Mouse (Mus musculus) heart, adult 2 months (tissue): ENCODE measurements at regions not wholly inside any gene's neighbourhood (a gene's known extent, or its start where the extent isn't known, plus 50 kb on each side); places are given as distances from the start of the nearest gene placed in this dataset.

ENCODE experiments used
- DNase-seq, 2 experiments: peaks; one replicate each; pipeline ENCODE4 v3.0.0; 2021
- H3K27ac ChIP-seq: fragments of 200-600 bp; 2 replicates; pipeline ENCODE4 v1.8.1; 2022
- H3K27me3 ChIP-seq: fragments of 200-500 bp; 2 replicates; pipeline ENCODE4 v1.6.1; 2012; ENCODE audit warnings: mild to moderate bottlenecking, low read length, inconsistent platforms, mixed read lengths; ENCODE audit not compliant: control insufficient read depth, insufficient read depth
- H3K36me3 ChIP-seq: fragments of 200-500 bp; 2 replicates; pipeline ENCODE4 v1.6.1; 2012; ENCODE audit warnings: low read length, inconsistent platforms; ENCODE audit not compliant: control insufficient read depth, insufficient read depth
- H3K4me1 ChIP-seq: fragments of 200-500 bp; 2 replicates; pipeline ENCODE4 v1.6.1; 2011; ENCODE audit warnings: low read length; ENCODE audit not compliant: control insufficient read depth, insufficient read depth
- H3K4me3 ChIP-seq: fragments of 200-600 bp; 2 replicates; pipeline ENCODE4 v1.8.1; 2022
- H3K79me2 ChIP-seq: fragments of 200-500 bp; replicated peaks from 2 replicates; pipeline ENCODE4 v1.6.1; 2012; ENCODE audit warnings: mild to moderate bottlenecking, inconsistent platforms, low read length, moderate library complexity, mixed read lengths; ENCODE audit not compliant: control insufficient read depth, insufficient read depth
- H3K9ac ChIP-seq: fragments of 200-500 bp; 2 replicates; pipeline ENCODE4 v1.6.1; 2012; ENCODE audit warnings: low read depth, mild to moderate bottlenecking, control low read depth, inconsistent platforms, low read length, mixed read lengths
- CTCF ChIP-seq: fragments of 200-600 bp; IDR thresholded peaks from 2 replicates; pipeline ENCODE4 v1.8.1; 2022; ENCODE audit warnings: antibody characterized with exemption, mild to moderate bottlenecking, moderate library complexity
- EP300 ChIP-seq: fragments of 200-500 bp; IDR thresholded peaks from 2 replicates; pipeline ENCODE4 v1.6.1; 2011; ENCODE audit warnings: low read depth, low read length, control low read depth; ENCODE audit not compliant: insufficient read depth
- POLR2A ChIP-seq: fragments of 200-500 bp; IDR thresholded peaks from 2 replicates; pipeline ENCODE4 v1.6.1; 2011; ENCODE audit warnings: mild to moderate bottlenecking, low read depth, low read length, control low read depth; ENCODE audit not compliant: insufficient read depth
- WGBS: fragments of 180-500 bp; shearing (Covaris S2); methylation state at CpG from one replicate; pipeline ENCODE4 v1.1.7; 2018; 5-methylcytosine and 5-hydroxymethylcytosine counted together
- intact Hi-C: fragments of 180-260 bp; cut with DNase I; formaldehyde crosslinking; loops from one replicate; pipeline ENCODE4 v1.15.1; 2025

DNA sequence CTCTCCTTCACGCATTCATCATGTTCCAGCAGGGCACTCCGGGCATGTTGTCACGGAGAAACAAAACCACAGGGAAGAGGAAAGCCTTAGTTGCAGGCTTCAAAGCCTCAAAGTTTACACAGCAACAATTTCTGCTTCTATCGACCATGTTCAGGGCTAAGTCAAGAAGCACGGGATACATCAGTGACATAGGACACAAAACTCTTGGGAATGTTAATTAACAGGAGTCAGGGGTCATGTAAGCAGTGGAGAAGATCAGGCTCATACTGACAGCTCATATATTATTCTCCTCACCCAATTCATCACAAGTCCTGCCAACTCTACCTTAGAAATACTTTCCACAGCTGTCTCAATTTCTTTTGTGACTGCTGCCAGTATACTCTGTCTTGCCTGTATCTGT, 133.0 kb upstream of the Btbd3 start:
- no peaks in the 10 kb centered on the region for H3K36me3 ChIP-seq
- no peaks in the 10 kb centered on the region for H3K27me3 ChIP-seq
- H3K9ac ChIP-seq: no peak overlapping the region
- TF ChIP-seq CTCF: no peak
- no peak for TF ChIP-seq POLR2A
- H3K27ac ChIP-seq: no peak overlapping the region
- H3K79me2 ChIP-seq: no peaks in the 10 kb centered on the region
- no peak overlapping the region for H3K4me3 ChIP-seq
- intact Hi-C loops: no loop called here
- no peaks in the 10 kb centered on the region for H3K4me1 ChIP-seq
- no peak for DNase-seq
- 64% methylated on average over 5 of the region's 5 CpGs for WGBS

- 81% methylated on average over 1 of the region's 1 CpGs for WGBS
- intact Hi-C loops: no loop called here
Measured at GRCm38 (mm10) chr2:138120868-138121267, 135.5 kb upstream of the Btbd3 start.

GRCm38 (mm10) chr2:138120131-138120530, 136.2 kb upstream of the Btbd3 start:
- Histone ChIP-seq H3K27ac (no peak overlapping the region), H3K9ac (no peak overlapping the region), H3K79me2 (no peaks in the 10 kb centered on the region), H3K4me1 (no peaks in the 10 kb centered on the region), H3K36me3 (no peaks in the 10 kb centered on the region), H3K27me3 (no peaks in the 10 kb centered on the region), H3K4me3 (no peak overlapping the region)
- DNase-seq: no peak
- TF ChIP-seq CTCF (no peak), EP300 (no peak), POLR2A (no peak)
- 76% methylated on average over 2 of the region's 2 CpGs for WGBS
- intact Hi-C loops: no loop called here

More at GRCm38 (mm10) chr2:138120868-138121267, 135.5 kb upstream of the Btbd3 start:
- Histone ChIP-seq H3K79me2 (no peaks in the 10 kb centered on the region), H3K27me3 (no peaks in the 10 kb centered on the region), H3K4me3 (no peak overlapping the region), H3K4me1 (no peaks in the 10 kb centered on the region), H3K36me3 (no peaks in the 10 kb centered on the region), H3K9ac (no peak overlapping the region), H3K27ac (no peak overlapping the region)
- TF ChIP-seq POLR2A (no peak), CTCF (no peak), EP300 (no peak)
- DNase-seq: no peak

DNA sequence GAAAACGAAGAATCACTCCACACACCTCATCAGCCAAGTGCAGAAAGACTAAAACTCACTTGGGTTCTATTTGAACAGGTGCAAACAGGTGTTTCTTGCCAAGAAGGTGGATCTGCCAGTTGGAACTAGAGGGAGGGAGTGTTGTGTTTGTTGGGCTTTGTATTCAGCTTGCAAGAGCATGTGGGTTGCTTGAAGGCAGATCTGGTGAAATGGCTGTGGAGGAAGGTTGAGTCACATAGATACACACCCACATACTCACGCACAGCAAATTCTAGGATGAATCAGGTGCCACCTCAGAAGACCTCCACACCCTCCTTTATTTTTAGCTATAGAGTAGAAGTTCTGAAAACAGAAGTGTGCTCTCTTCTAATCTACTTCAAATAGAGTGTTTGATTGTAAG, 156.6 kb upstream of the Btbd3 start:
- no peak overlapping the region for H3K9ac ChIP-seq
- no peaks in the 10 kb centered on the region for H3K27me3 ChIP-seq
- intact Hi-C loops: no loop called here
- TF ChIP-seq CTCF: no peak
- TF ChIP-seq POLR2A: no peak
- no peak for TF ChIP-seq EP300
- no peaks in the 10 kb centered on the region for H3K36me3 ChIP-seq
- no peak overlapping the region for H3K4me3 ChIP-seq
- no peak for DNase-seq
- no peaks in the 10 kb centered on the region for H3K4me1 ChIP-seq
- WGBS: 70% methylated on average over 2 of the region's 2 CpGs
- H3K79me2 ChIP-seq: no peaks in the 10 kb centered on the region
- no peak overlapping the region for H3K27ac ChIP-seq

DNA sequence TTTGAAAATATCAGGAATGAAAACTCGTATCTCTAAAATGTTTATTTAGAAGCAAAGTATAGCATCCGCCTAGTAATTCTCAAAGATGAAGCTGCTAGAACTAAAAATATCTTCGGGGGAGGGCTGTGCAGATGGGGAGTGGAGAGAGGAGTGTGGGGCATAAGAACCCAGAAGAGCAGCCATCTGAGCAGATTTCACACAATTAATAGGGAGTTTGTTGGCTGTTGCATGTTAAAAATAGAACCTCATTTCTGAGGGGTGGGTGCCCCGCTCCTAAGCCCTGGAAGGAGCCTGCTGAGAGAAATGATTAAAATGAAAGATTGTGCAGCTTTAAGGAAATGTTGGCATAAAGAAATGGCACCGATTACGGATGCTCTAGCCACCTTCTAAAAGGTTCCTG, 171.0 kb upstream of the Btbd3 start:
- TF ChIP-seq CTCF (no peak), POLR2A (no peak), EP300 (no peak)
- no peak for DNase-seq
- intact Hi-C loops: no loop called here
- no peaks in the 10 kb centered on the region for H3K36me3 ChIP-seq
- H3K27me3 ChIP-seq: no peaks in the 10 kb centered on the region
- no peak overlapping the region for H3K9ac ChIP-seq
- H3K27ac ChIP-seq: no peak overlapping the region
- no peaks in the 10 kb centered on the region for H3K79me2 ChIP-seq
- H3K4me1 ChIP-seq: no peaks in the 10 kb centered on the region
- WGBS: 64% methylated on average over 6 of the region's 6 CpGs
- H3K4me3 ChIP-seq: no peak overlapping the region

- DNase-seq: no peak
- H3K36me3 ChIP-seq: no peaks in the 10 kb centered on the region
- no peaks in the 10 kb centered on the region for H3K4me1 ChIP-seq
- no peak overlapping the region for H3K4me3 ChIP-seq
- no peak overlapping the region for H3K9ac ChIP-seq
- WGBS: 75% methylated on average over 6 of the region's 6 CpGs
- H3K27ac ChIP-seq: no peak overlapping the region
- intact Hi-C loops: no loop called here
- TF ChIP-seq CTCF: no peak
- no peak for TF ChIP-seq EP300
- TF ChIP-seq POLR2A: no peak
- no peaks in the 10 kb centered on the region for H3K79me2 ChIP-seq
- no peaks in the 10 kb centered on the region for H3K27me3 ChIP-seq
Measured at GRCm38 (mm10) chr2:138084564-138085283, 171.6 kb upstream of the Btbd3 start.
